Mouse (Mus musculus): Measurements from ENCODE around the gene Stx6.

The Stx6 gene

GRCm38 (mm10) chr1:155236306-155237024 is 78.0 kb downstream of the Stx6 start:
- DNase-seq, result peak; percentile 25

- no peak for DNase-seq
Measured at GRCm38 (mm10) chr1:155237390-155237789, 78.9 kb downstream of the Stx6 start.

DNA sequence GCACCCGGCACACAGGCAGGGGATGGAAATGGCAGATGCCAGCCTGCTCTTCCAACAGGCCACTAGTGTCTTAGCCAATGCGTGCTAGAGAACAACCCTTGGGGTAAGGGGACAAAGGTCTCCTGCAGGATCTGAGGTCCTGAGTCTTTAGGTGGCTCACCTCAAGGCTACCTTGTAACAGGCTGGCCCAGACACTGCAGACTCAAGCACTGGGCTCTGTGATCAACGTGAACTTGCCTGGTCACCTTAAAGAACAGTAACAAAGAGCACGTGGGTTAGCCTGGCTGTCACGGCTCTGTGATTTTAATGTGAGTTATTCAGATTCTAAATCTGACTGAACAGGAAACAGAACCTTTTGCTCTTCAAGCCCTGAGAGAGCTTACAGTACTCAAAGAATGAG is 79.6 kb downstream of the Stx6 start:
- no peak for DNase-seq

DNA sequence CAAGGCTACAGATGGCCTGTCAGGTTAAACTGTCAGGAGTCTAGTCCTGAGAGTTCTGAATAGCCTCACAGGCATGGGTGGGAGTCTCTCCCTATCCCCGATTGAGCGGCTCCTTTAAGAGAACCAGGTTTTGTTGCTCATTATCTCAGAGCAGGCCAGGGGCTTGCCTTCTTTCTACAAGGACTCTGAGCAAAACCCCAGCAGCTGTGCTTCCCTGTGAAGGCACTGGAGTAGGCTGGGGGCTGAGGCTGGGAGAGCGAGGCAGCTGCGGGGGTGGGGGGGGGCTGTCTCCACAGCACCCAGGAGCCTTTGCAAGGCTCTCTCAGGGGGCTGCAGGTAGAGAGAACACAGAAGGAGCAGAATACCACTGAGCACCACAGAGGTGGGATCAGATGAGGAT is 80.7 kb downstream of the Stx6 start:
- DNase-seq, result no peak

GRCm38 (mm10) chr1:155239962-155240717 is 81.6 kb downstream of the Stx6 start:
- peak; percentile 78 for DNase-seq

DNA sequence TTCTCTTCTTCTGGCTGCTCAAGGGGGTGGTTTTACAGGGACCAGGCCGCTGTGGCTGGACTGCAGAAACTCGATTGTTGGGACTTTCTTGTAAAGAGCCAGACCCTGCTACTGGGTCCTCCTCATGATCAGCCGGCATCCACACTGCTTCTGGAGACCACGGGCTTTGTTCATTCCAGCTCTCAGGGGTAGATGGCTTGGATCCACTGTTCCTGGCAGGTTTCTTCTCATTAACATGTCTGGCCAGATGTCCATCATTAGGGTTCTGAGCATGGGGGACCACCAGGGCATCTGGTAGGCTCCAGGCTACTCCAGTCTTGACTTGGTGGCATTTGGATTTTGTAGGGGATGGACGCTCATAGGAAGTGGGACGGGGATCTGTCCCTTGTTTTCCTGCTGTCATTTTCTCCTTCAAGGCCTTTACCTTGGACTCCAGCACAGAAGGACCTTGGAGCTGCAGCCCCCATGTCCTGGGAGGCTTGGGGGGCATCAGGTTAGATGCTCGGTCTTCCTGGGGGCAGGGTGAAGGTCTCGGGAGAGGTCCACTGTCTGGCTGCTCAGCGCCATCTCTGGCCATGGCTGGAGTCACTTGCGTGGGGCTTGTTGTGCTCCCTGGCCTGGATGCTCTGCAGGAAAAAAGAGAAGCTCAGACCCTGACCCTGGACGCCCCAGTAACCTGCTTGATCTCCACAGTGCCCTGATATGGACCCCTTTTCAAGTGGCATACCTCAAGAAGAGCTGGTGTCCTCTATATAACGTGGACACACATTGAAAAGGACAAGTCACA is 83.4 kb downstream of the Stx6 start:
- no peak for DNase-seq

- DNase-seq, result no peak
Measured at GRCm38 (mm10) chr1:155242488-155242745, 83.9 kb downstream of the Stx6 start.

GRCm38 (mm10) chr1:155243797-155244770 is 85.6 kb downstream of the Stx6 start, which contains the start of gene BC034090:
Gene BC034090 (minus strand): TSS chr1:155244444.
- no peak for DNase-seq

DNA sequence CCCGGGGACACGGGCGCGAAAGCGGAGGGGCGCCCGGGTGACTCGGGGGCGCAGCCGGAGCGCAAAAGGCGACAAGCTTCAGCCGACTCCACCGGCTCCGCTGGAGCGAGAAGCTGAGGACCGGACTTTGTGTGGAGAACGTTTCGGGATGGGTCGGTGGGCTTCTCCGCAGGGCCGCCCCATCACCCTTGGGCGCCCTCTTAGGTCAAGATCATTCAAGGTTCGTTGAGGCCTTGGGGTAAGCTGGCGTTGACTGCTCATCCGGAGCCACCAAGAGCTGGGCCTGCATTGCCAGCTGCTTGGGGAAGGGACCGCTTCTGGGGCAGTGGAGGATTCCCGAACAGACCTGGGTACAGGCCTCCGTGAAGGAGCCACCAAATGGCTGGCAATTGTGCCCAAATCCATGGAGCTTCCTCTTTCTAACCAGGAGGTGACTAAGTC is 86.3 kb downstream of the Stx6 start:
- no peak for DNase-seq

GRCm38 (mm10) chr1:155245516-155245915 is 87.0 kb downstream of the Stx6 start:
- no peak for DNase-seq

DNA sequence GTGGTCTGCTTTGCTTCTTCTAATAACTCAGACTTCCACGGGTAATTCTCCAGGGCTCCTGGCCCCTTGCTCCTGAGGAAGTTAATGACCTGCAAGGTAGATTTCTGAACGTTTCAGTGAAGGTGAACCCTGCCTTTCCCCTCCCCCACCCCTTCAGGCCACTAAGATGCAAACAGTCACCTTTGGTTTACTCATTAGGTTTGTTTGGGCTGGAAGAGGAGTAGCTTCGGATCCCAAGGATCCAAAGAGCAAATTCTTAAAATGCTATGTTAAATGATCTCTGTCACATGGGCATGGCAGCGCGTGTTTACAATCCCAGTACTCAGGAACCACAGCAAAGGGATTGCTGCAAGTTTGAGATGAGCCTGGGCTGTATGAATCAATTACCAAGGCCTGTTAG is 88.9 kb downstream of the Stx6 start:
- DNase-seq, result no peak

DNA sequence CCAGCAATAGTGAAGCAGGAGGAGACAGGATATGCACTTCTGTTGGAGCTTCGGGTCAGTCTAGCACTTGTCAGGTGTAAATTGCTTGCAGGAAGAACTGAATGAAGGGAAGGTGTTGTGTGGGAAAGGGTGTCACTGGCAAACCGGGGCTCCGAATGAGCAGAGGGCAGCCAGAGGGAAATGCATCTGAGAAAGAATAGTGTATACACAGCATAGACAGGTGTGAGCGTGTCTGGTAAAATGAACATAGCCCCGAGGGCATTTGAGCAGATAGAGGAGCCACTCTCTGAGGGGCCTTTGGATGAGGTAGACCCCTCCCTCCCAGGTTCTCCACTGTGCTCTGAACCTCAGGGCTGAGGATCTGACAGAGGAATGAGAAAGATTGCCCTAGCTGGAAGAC is 89.5 kb downstream of the Stx6 start:
- no peak for DNase-seq

- no peak for DNase-seq
Measured at GRCm38 (mm10) chr1:155249896-155250295, 91.4 kb downstream of the Stx6 start.

DNA sequence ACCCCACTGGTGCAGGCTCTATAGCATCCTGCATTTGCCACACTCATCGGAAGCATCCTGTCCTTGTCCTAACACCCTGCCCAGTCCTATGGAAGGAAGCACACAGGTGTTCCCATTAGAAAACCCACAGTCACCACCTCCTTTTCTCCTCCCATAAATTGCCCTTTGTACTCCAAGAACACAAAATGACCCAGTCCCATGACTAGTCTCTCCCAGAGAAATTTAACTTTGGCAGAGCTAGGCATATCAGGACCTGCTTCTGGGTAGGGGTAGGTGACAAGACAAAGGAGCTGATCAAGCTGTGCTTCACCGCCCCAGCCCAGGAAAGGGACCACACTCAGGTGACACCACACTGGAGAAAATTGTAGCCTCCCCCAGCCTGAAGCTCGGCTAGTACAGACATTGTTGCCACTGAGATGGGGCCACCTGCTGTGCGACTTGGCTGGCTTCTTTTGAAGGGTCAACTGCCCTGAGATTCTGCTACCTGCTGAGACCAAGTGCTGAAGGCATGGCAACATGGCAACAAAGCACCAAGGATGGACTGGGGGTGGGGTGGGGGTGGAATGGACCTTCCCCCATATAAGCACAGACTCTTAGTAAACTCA is 92.1 kb downstream of the Stx6 start:
- no peak for DNase-seq

GRCm38 (mm10) chr1:155251596-155251995 is 93.1 kb downstream of the Stx6 start:
- no peak for DNase-seq

GRCm38 (mm10) chr1:155252631-155253121 is 94.2 kb downstream of the Stx6 start:
- DNase-seq, result no peak

DNA sequence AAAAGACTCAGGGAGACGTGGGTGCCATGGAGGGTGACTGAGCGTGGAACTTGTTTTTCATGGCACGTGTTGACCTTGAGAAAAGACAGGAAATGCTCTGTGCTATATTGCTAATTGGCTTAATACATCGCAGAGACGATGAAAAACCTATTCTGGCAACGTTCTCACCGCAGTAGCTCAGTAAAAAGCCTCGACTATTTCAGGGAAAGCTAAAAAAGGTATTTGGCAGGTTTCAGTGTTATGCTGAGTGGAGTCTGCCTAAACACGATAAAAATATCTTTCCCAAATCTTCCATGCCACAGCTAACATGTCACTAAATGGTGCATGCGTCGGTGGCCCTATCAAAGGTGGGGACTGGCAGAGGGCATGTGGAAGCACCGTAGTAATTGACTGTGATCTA is 94.6 kb downstream of the Stx6 start:
- no peak for DNase-seq

DNA sequence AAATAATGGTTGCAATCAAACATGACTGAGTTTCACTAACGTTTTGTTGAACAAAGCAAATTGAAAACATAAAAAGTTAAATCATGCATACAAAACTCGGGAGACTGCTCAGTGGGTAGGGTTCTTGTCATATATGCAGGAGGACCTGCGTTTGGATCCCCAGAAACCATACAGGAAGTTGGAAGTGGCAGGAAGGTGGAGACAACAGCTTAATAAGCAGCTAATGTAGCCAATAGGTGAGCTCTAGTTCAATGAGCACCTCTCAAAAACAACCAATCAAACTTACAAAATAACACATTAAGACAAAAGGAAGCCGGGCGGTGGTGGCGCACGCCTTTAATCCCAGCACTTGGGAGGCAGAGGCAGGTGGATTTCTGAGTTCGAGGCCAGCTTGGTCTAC is 95.8 kb downstream of the Stx6 start:
- no peak for DNase-seq
